ENCODE assay signal across 19 mouse cellular contexts in genomic region chr5:8146146-8146545, GRCm38 (mm10).
"Had no signal": no experiment of that assay in that cellular context is flagged by ENCODE, and none has a peak within 500 bp of the region (broad histone marks: within the 10 kb centered on the region; RNA-seq: fewer than 3 reads in every experiment).

No protein-coding gene starts in this region.

- H3K36me3 ChIP-seq: limb, embryonic 10.5 days; limb, embryonic 13.5 days; midbrain, embryonic 12.5 days; midbrain, embryonic 15.5 days; neural tube, embryonic 12.5 days; neural tube, embryonic 15.5 days; stomach, embryonic 15.5 days had no signal

- H3K9ac ChIP-seq: limb, embryonic 13.5 days; liver, embryonic 14.5 days; liver, postnatal 0 days; lung, embryonic 14.5 days; midbrain, embryonic 12.5 days; midbrain, embryonic 15.5 days; neural tube, embryonic 12.5 days; neural tube, embryonic 15.5 days; stomach, embryonic 15.5 days had no signal

- DNase-seq: liver, postnatal 0 days; right cerebral cortex, adult 18-20 months; right cerebral cortex, postnatal 14 days; thymus, postnatal 25 days had no signal

- H3K9me3 ChIP-seq: limb, embryonic 10.5 days; limb, embryonic 13.5 days; midbrain, embryonic 12.5 days; midbrain, embryonic 15.5 days; neural tube, embryonic 12.5 days; neural tube, embryonic 15.5 days; stomach, embryonic 15.5 days had no signal

- H3K27me3 ChIP-seq: limb, embryonic 13.5 days; midbrain, embryonic 12.5 days; midbrain, embryonic 15.5 days; neural tube, embryonic 12.5 days; neural tube, embryonic 15.5 days; stomach, embryonic 15.5 days had no signal

- H3K27ac ChIP-seq: layer of hippocampus, adult 2 months; limb, embryonic 10.5 days; limb, embryonic 13.5 days; liver, embryonic 14.5 days; macrophage; midbrain, embryonic 12.5 days; midbrain, embryonic 15.5 days; neural tube, embryonic 12.5 days; neural tube, embryonic 15.5 days; stomach, embryonic 15.5 days had no signal

- H3K4me2 ChIP-seq: limb, embryonic 13.5 days; liver, embryonic 11.5 days; lung, embryonic 14.5 days; midbrain, embryonic 12.5 days; midbrain, embryonic 15.5 days; neural tube, embryonic 12.5 days; neural tube, embryonic 15.5 days; stomach, embryonic 15.5 days had no signal

- H3K4me1 ChIP-seq: limb, embryonic 13.5 days; midbrain, embryonic 12.5 days; neural tube, embryonic 12.5 days; neural tube, embryonic 15.5 days; stomach, embryonic 15.5 days had no signal

- H3K4me3 ChIP-seq: layer of hippocampus, adult 2 months; limb, embryonic 10.5 days; limb, embryonic 13.5 days; midbrain, embryonic 12.5 days; midbrain, embryonic 15.5 days; neural tube, embryonic 12.5 days; neural tube, embryonic 15.5 days; stomach, embryonic 15.5 days had no signal

- ATAC-seq: inflammation-experienced regulatory T-cells, adult 6 months; intestine, embryonic 16.5 days; liver, postnatal 0 days; lung, postnatal 0 days had no signal
